Mouse (Mus musculus) left cerebral cortex, postnatal 10 days (tissue): ENCODE data around the gene Sox6. TPM values are rescaled to one million over a fixed set of nuclear protein-coding genes. Genes with fewer than 3 reads are reported as not detected.

Source experiments
- DNase-seq, 2 experiments: peaks; one replicate each; pipeline ENCODE4 v3.0.0; 2021 to 2022; ENCODE audit warnings: low spot score in 2 of 2, mixed read lengths in 1 of 2; ENCODE audit errors: extremely low spot score in 1 of 2
- intact Hi-C: fragments of 180-260 bp; cut with DNase I; formaldehyde crosslinking; loops from one replicate; pipeline ENCODE4 v1.15.1; 2025
- total RNA-seq, 2 experiments: library from RNA; stranded (reverse); gene quantifications; 2 replicates each; pipeline ENCODE4 v1.2.3; 2021

Sox6 gene
- total RNA-seq, 2 experiments from 2014 or later, result 40.7 to 45.6 TPM

- DNase-seq, result no peak
- intact Hi-C loops, result no loop called here
Observed at GRCm38 (mm10) chr7:115556677-115557076, 481.9 kb downstream of the Sox6 start.

GRCm38 (mm10) chr7:115550197-115550804 is 488.3 kb downstream of the Sox6 start:
- no peak for DNase-seq
- intact Hi-C loops, result no loop called here

- no peak for DNase-seq
- intact Hi-C loops, result no loop called here
Observed at GRCm38 (mm10) chr7:115549670-115550069, 488.9 kb downstream of the Sox6 start.

- DNase-seq, result no peak
- intact Hi-C loops, result no loop called here
Observed at GRCm38 (mm10) chr7:115545585-115546374, 492.8 kb downstream of the Sox6 start.

- no peak for DNase-seq
- intact Hi-C loops, result no loop called here
Observed at GRCm38 (mm10) chr7:115543596-115543995, 495.0 kb downstream of the Sox6 start.

GRCm38 (mm10) chr7:115540261-115540660 is 498.3 kb downstream of the Sox6 start:
- DNase-seq, result no peak
- intact Hi-C loops, result no loop called here

GRCm38 (mm10) chr7:115539003-115539402 is 499.6 kb downstream of the Sox6 start:
- intact Hi-C loops, result no loop called here
- no peak for DNase-seq

- no peak for DNase-seq
- intact Hi-C loops, result no loop called here
Observed at GRCm38 (mm10) chr7:115537636-115538035, 501.0 kb downstream of the Sox6 start.

GRCm38 (mm10) chr7:115536521-115536920 is 502.1 kb downstream of the Sox6 start:
- DNase-seq, result no peak

GRCm38 (mm10) chr7:115531875-115532274 is 506.7 kb downstream of the Sox6 start:
- intact Hi-C loops, result no loop called here
- DNase-seq, result no peak

More at GRCm38 (mm10) chr7:115536521-115536920, 502.1 kb downstream of the Sox6 start:
- intact Hi-C loops, result no loop called here

- intact Hi-C loops, result no loop called here
- DNase-seq, result no peak
Observed at GRCm38 (mm10) chr7:115531217-115531616, 507.4 kb downstream of the Sox6 start.

- intact Hi-C loops, result no loop called here
- DNase-seq, result no peak
Observed at GRCm38 (mm10) chr7:115517701-115518100, 520.9 kb downstream of the Sox6 start.

GRCm38 (mm10) chr7:115513681-115514080 is 524.9 kb downstream of the Sox6 start:
- intact Hi-C loops, result no loop called here
- DNase-seq, result no peak

- intact Hi-C loops, result no loop called here
- DNase-seq, result no peak
Observed at GRCm38 (mm10) chr7:115511777-115512176, 526.8 kb downstream of the Sox6 start.

- intact Hi-C loops, result no loop called here
- DNase-seq, result no peak
Observed at GRCm38 (mm10) chr7:115511091-115511490, 527.5 kb downstream of the Sox6 start.

GRCm38 (mm10) chr7:115510045-115510444 is 528.6 kb downstream of the Sox6 start:
- intact Hi-C loops, result no loop called here
- DNase-seq, result no peak

GRCm38 (mm10) chr7:115506385-115506784 is 532.2 kb downstream of the Sox6 start:
- no peak for DNase-seq
- intact Hi-C loops, result no loop called here

GRCm38 (mm10) chr7:115501497-115501896 is 537.1 kb downstream of the Sox6 start:
- no peak for DNase-seq
- intact Hi-C loops, result no loop called here

- intact Hi-C loops, result no loop called here
Observed at GRCm38 (mm10) chr7:115500825-115501224, 537.8 kb downstream of the Sox6 start.

GRCm38 (mm10) chr7:115500170-115500569 is 538.4 kb downstream of the Sox6 start:
- DNase-seq, result no peak
- intact Hi-C loops, result no loop called here

More at GRCm38 (mm10) chr7:115500825-115501224, 537.8 kb downstream of the Sox6 start:
- no peak for DNase-seq
